20 mouse cellular contexts compared by ENCODE assay signal in genomic region chr6:95446151-95446550, GRCm38 (mm10).
"Had no signal": no experiment of that assay in that cellular context is flagged by ENCODE, and none has a peak within 500 bp of the region (broad histone marks: within the 10 kb centered on the region; RNA-seq: fewer than 3 reads in every experiment).

No protein-coding gene starts in this region.

- H3K36me3 ChIP-seq: liver, embryonic 15.5 days; midbrain, embryonic 10.5 days; midbrain, embryonic 12.5 days; neural tube, embryonic 13.5 days; neural tube, embryonic 15.5 days had no signal

- DNase-seq: lung, adult 18-20 months; lung, embryonic 14.5 days; lung, postnatal 10 days; lung, postnatal 4 days; midbrain, embryonic 14.5 days; retina, postnatal 1 day; right cerebral cortex, adult 18-20 months; right cerebral cortex, postnatal 25 days; right cerebral cortex, postnatal 4 days; spleen, adult 18-20 months; thymus, adult 18-20 months; thymus, postnatal 14 days; thymus, postnatal 36 days had no signal

- H3K9ac ChIP-seq: liver, embryonic 15.5 days; lung, embryonic 14.5 days; midbrain, embryonic 12.5 days; neural tube, embryonic 13.5 days; neural tube, embryonic 15.5 days had no signal

- ATAC-seq: midbrain, embryonic 16.5 days had no signal

- H3K27me3 ChIP-seq: liver, embryonic 15.5 days; midbrain, embryonic 12.5 days; neural tube, embryonic 13.5 days; neural tube, embryonic 15.5 days had no signal

- H3K27ac ChIP-seq: liver, embryonic 15.5 days; midbrain, embryonic 10.5 days; midbrain, embryonic 12.5 days; neural tube, embryonic 13.5 days; neural tube, embryonic 15.5 days had no signal

- H3K4me1 ChIP-seq: liver, embryonic 15.5 days; midbrain, embryonic 10.5 days; midbrain, embryonic 12.5 days; neural tube, embryonic 13.5 days; neural tube, embryonic 15.5 days had no signal

- H3K4me3 ChIP-seq: liver, embryonic 15.5 days; midbrain, embryonic 10.5 days; midbrain, embryonic 12.5 days; myocyte; neural tube, embryonic 13.5 days; neural tube, embryonic 15.5 days had no signal
